Mouse (Mus musculus): Measurements from ENCODE around the gene Map3k20. TPM values are rescaled to one million over a fixed set of nuclear protein-coding genes. Genes with fewer than 3 reads are reported as not detected.

Map3k20 gene
- polyA plus RNA-seq, 1 experiment: 6.0 TPM

- Histone ChIP-seq H3K27ac (ENCODE audit: insufficient read depth, low read depth, low read length) (no peak overlapping the region), H3K36me3 (ENCODE audit: control insufficient read depth, insufficient read depth, low read length) (peaks cover 26% of the 10 kb centered on the region), H3K27me3 (ENCODE audit: control insufficient read depth, insufficient read depth, low read length) (no peaks in the 10 kb centered on the region), H3K4me1 (ENCODE audit: control insufficient read depth, insufficient read depth, insufficient read length, low read length) (no peaks in the 10 kb centered on the region), H3K4me3 (ENCODE audit: low read depth, low read length) (no peak overlapping the region)
- 87% methylated on average over 8 of the region's 8 CpGs for WGBS
- TF ChIP-seq POLR2A (IDR thresholded peaks at IDR 0.05; ENCODE audit: low read depth, low read length) (no peak), CTCF (IDR thresholded peaks at IDR 0.05; ENCODE audit: extremely low read depth, insufficient read length, insufficient replicate concordance, low read depth, low read length) (no peak)
These were observed 153.6 kb downstream of the Map3k20 start for GRCm38 (mm10) chr2:72438941-72439533.

GRCm38 (mm10) chr2:72441010-72441409 lies 155.6 kb downstream of the Map3k20 start:
- WGBS: 94% methylated on average over 9 of the region's 9 CpGs
- Histone ChIP-seq H3K27ac (ENCODE audit: insufficient read depth, low read depth, low read length) (no peak overlapping the region), H3K36me3 (ENCODE audit: control insufficient read depth, insufficient read depth, low read length) (peaks cover 15% of the 10 kb centered on the region), H3K4me3 (ENCODE audit: low read depth, low read length) (no peak overlapping the region), H3K27me3 (ENCODE audit: control insufficient read depth, insufficient read depth, low read length) (no peaks in the 10 kb centered on the region), H3K4me1 (ENCODE audit: control insufficient read depth, insufficient read depth, insufficient read length, low read length) (no peaks in the 10 kb centered on the region)
- no peak for TF ChIP-seq POLR2A (IDR thresholded peaks at IDR 0.05; ENCODE audit: low read depth, low read length)
- TF ChIP-seq CTCF (IDR thresholded peaks at IDR 0.05; ENCODE audit: extremely low read depth, insufficient read length, insufficient replicate concordance, low read depth, low read length): no peak

- Histone ChIP-seq H3K27me3 (ENCODE audit: control insufficient read depth, insufficient read depth, low read length) (no peaks in the 10 kb centered on the region), H3K4me1 (ENCODE audit: control insufficient read depth, insufficient read depth, insufficient read length, low read length) (no peaks in the 10 kb centered on the region), H3K4me3 (ENCODE audit: low read depth, low read length) (no peak overlapping the region), H3K36me3 (ENCODE audit: control insufficient read depth, insufficient read depth, low read length) (peaks cover 15% of the 10 kb centered on the region), H3K27ac (ENCODE audit: insufficient read depth, low read depth, low read length) (no peak overlapping the region)
- 89% methylated on average over 6 of the region's 6 CpGs for WGBS
- no peak for TF ChIP-seq POLR2A (IDR thresholded peaks at IDR 0.05; ENCODE audit: low read depth, low read length)
These were observed 157.4 kb downstream of the Map3k20 start for GRCm38 (mm10) chr2:72442825-72443224.

DNA sequence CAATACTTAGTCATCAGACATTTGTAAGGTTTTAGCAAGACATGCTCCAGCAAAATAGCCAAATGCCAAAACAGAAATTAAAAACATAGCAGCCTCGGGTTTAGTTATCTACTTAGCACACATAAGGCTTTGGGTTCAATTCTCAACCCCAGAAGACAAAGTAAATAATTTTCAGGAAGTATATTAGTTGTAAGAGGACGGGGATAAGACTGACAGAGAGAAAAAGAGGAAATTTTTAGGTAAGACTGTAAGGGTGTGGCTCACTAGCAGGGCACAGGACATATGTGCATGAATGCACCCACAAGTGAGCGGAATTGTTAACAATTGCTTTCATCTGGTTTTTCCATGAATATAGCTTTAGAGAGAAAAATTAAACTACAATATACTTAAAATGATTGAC lies 158.5 kb downstream of the Map3k20 start:
- Histone ChIP-seq H3K36me3 (ENCODE audit: control insufficient read depth, insufficient read depth, low read length) (peaks cover 12% of the 10 kb centered on the region), H3K27ac (ENCODE audit: insufficient read depth, low read depth, low read length) (no peak overlapping the region), H3K4me1 (ENCODE audit: control insufficient read depth, insufficient read depth, insufficient read length, low read length) (no peaks in the 10 kb centered on the region), H3K4me3 (ENCODE audit: low read depth, low read length) (no peak overlapping the region), H3K27me3 (ENCODE audit: control insufficient read depth, insufficient read depth, low read length) (no peaks in the 10 kb centered on the region)
- WGBS: 71% methylated on average over 3 of the region's 3 CpGs
- TF ChIP-seq POLR2A (IDR thresholded peaks at IDR 0.05; ENCODE audit: low read depth, low read length) (no peak), CTCF (IDR thresholded peaks at IDR 0.05; ENCODE audit: extremely low read depth, insufficient read length, insufficient replicate concordance, low read depth, low read length) (no peak)

GRCm38 (mm10) chr2:72446106-72446505 lies 160.7 kb downstream of the Map3k20 start:
- TF ChIP-seq CTCF (IDR thresholded peaks at IDR 0.05; ENCODE audit: extremely low read depth, insufficient read length, insufficient replicate concordance, low read depth, low read length): no peak
- no peak for TF ChIP-seq POLR2A (IDR thresholded peaks at IDR 0.05; ENCODE audit: low read depth, low read length)
- H3K27me3 ChIP-seq (ENCODE audit: control insufficient read depth, insufficient read depth, low read length): no peaks in the 10 kb centered on the region
- no peak overlapping the region for H3K27ac ChIP-seq (ENCODE audit: insufficient read depth, low read depth, low read length)
- WGBS: 93% methylated on average over 3 of the region's 3 CpGs
- H3K4me3 ChIP-seq (ENCODE audit: low read depth, low read length): no peak overlapping the region
- peaks cover 9% of the 10 kb centered on the region for H3K36me3 ChIP-seq (ENCODE audit: control insufficient read depth, insufficient read depth, low read length)
- H3K4me1 ChIP-seq (ENCODE audit: control insufficient read depth, insufficient read depth, insufficient read length, low read length): no peaks in the 10 kb centered on the region

DNA sequence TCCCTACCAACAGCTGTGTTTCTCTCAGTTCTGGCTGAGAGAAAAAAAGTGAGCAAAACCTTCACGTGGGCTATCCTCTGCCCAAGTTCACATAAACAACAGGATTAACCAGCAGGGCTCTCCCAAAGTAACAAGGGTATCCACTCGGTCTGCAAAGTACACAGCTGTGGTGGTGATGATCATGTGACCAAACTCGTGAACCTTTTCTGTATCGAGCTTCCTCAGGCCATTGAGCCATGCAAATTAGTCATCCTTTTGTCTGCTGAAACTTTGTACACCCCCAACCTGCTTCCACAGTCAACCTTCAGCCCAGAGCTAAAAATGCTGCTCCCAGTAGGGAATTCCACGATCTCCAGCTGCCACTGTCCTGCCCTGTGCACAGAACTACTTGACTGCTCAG lies 161.2 kb downstream of the Map3k20 start:
- TF ChIP-seq POLR2A (IDR thresholded peaks at IDR 0.05; ENCODE audit: low read depth, low read length) (no peak), CTCF (IDR thresholded peaks at IDR 0.05; ENCODE audit: extremely low read depth, insufficient read length, insufficient replicate concordance, low read depth, low read length) (no peak)
- H3K27ac ChIP-seq (ENCODE audit: insufficient read depth, low read depth, low read length): no peak overlapping the region
- 59% methylated on average over 5 of the region's 5 CpGs for WGBS

DNA sequence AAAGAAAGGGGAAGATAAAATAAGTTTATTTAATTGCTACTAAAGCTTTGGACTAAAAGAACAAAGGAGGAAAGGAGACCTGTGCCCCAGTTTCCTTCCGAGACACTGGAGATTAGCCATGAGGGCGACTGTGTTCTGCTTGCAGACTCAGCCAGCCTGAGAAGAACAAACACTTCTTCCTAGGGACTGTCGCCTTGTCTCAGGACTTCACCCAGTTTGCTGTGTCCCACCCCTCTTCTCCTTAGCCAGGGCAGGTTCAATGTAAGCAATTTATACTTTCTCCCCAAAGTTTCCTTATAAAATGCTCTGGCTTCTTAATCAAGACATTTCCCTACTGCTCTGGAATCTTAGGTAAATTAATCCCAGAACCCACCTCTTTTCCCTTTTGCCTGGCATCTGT lies 168.1 kb downstream of the Map3k20 start:
- Histone ChIP-seq H3K4me1 (ENCODE audit: control insufficient read depth, insufficient read depth, insufficient read length, low read length) (no peaks in the 10 kb centered on the region), H3K4me3 (ENCODE audit: low read depth, low read length) (no peak overlapping the region), H3K27ac (ENCODE audit: insufficient read depth, low read depth, low read length) (no peak overlapping the region), H3K36me3 (ENCODE audit: control insufficient read depth, insufficient read depth, low read length) (no peaks in the 10 kb centered on the region), H3K27me3 (ENCODE audit: control insufficient read depth, insufficient read depth, low read length) (no peaks in the 10 kb centered on the region)
- 57% methylated on average over 3 of the region's 3 CpGs for WGBS
- no peak for TF ChIP-seq POLR2A (IDR thresholded peaks at IDR 0.05; ENCODE audit: low read depth, low read length)
- no peak for TF ChIP-seq CTCF (IDR thresholded peaks at IDR 0.05; ENCODE audit: extremely low read depth, insufficient read length, insufficient replicate concordance, low read depth, low read length)

More for the DNA sequence above, 161.2 kb downstream of the Map3k20 start:
- Histone ChIP-seq H3K4me1 (ENCODE audit: control insufficient read depth, insufficient read depth, insufficient read length, low read length) (no peaks in the 10 kb centered on the region), H3K36me3 (ENCODE audit: control insufficient read depth, insufficient read depth, low read length) (peaks cover 6% of the 10 kb centered on the region), H3K4me3 (ENCODE audit: low read depth, low read length) (no peak overlapping the region), H3K27me3 (ENCODE audit: control insufficient read depth, insufficient read depth, low read length) (no peaks in the 10 kb centered on the region)
